Mouse (Mus musculus): ENCODE measurements around the gene Dbi.

Dbi gene

DNA sequence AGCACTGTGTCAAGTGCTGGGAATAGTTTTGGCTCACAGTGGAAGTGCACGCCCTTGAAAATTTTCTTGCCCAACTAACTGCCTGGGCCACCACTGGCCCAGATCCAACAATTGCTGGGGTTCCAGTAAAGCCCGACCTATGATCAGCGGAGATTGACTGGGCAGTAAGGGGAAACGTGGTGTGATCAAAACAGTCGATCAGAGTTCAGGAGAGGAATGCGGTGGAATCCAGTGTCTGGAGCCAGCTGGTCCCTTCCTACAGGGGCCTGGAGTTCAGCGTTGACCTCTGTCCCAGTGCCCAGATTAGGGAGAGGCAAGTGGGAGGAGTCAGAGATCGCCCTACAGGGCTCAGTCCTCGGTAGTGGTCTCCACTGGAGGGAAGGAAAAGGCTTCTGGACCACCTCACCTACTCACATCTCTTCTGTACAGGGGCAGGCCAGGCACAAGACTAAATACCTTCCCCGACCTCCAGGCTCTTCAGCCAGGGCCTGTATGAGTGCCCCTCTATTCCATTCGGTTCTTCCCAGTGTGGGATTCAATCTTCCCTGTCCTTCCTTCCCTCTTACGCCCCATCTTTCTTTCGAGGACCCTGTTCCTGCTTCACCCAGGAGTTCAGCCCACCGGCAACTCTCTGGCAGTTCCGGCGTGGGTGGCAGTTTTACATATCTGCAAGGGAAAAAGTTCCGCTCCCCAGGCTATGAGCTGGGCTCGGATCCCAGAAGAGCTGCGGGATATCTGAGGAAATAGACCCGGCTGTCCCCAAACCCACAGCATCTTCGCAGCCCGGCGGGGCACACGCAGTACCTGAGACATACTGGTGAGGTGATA is 523 bp downstream of the Dbi start:
- DNase-seq: peak; percentile 71

DNA sequence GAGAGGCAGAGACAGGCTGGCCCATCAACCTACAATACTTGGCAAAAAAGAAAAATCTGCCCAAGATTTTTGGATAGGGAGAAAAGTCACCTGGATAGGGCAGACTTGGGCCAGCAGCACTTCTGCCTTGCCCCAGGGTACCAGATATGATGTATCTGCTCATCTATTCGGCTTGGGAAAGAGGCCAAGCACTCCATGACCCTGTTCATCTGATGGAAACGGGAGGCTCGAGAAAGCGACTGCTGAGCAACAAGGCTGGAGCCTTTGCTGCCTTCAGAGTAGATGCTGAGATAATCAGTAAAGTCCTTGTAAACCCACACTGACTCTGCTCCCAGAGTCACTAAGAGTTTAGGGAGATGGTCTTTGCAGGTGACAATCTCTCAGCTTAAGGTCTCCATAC is 1.5 kb downstream of the Dbi start:
- no peak for DNase-seq

DNA sequence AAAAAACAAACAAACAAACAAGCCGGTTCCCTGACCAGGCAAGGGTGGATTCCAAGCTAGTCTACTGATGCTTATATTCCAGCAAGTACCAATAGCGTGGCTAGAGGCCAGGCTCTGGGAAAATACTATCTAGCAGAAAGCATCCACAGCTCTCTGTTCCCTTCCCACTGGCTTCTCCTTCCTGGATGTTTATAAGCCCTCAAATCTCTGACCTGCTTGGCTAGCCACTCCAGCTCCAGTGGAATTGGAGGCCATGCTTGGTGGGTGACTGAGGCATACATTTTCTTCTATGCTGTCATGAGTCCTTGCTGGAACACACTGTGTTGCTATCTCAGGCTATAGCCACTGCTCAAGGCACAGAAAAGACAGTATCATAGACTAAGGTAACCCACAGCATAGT is 2.0 kb downstream of the Dbi start:
- no peak for DNase-seq

DNA sequence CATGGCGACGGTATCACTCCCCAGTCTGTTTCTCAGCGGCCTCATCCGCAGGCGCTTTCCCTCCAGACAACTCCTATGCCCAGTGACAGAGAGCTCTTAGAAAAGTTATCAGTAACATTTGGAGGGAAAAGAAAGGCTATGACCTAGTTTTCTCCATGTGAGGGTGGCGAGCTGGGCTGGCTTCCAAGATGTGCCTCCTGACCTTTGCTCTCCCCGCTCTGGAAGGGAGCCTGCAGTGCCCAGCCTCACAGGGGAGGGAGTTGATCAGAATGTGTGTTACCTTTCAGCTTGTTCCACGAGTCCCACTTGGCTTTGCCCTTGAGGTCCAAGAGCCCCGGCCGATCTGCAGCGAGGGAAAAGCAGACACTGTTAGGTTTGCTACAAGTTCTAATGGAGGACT is 4.8 kb downstream of the Dbi start:
- peak; percentile 41 for DNase-seq

DNA sequence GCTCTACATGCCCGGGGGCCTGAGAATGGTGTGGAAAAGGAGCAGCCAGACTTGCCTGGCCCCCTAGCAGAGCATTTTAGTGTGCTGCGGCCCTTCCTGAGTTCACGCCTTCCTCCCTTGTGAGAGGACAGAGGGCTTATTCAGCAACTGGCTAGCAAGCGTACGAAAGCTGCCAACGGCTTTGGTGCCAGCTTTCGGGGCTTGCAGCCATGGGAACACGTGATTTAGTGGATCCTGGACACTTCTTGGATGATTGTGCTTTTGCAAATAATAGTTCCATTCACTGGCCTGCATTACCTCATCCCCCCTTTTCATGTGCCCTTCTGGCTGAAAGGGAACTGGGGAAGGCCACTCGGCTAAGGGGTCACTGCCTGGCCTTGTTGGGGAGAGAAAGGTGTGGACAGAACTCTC is 5.2 kb downstream of the Dbi start:
- no peak for DNase-seq

DNA sequence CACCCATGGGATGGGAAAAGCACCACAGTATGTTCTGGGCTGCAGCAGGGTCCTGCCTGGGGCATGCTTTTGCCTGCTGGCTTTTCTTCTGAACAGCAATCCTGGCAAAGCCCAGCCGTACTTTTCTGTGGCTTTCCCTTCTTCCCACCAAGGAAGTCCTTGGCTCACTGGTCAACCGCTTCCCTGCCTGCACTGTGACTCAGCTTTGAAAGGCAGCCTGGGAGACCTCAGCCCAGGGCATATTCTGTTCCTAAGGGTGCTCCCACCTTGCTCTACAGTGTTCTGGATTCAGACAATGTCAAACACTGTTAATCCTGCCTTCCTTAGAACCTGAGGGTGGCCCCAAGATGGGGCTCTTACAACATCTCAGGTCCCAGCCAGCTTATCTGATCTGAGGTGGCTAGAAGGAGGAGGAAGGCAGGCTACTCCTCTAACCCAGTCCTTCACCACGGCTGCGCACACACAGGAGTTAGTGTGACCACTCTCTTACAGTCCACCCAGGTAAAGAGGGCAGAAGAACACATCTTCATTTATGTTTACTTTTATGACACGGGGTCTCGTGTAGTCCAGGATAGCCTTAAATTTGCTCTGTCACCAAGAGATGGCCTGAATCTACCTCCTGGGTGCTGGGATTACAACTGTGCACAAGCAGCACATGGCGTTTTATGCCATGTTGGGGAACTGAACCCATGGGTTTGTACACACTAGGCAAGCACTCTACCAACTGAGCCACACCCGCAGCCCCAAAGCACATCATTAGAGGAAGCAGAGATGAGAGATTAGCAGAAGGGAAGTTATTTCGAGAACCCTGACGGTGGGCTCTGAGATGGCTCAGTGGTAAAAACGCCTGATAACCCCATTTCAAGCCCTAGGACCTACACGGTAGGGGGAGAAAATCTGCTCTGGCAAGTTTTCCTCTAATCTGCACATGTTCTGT is 8.4 kb downstream of the Dbi start:
- DNase-seq: no peak

DNA sequence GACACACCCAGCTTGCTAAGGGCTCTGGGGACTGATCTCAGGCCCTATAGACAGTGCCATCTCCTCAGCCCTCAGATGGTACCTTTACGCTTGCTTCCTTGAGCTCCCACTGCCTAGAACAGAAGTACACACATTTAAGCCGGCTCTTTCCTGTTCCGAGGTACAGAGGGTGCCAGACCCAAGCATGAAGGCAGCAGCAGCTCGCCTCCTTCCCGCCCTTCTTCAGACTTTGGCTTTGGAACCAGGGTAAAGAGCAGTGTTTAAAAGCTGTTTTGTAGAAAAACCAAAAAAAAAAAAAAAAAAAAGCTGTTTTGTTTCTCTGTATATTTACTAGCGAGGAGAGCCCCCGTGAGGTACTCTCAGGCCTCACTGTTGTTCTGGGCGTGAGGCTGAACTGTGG is 9.1 kb downstream of the Dbi start:
- no peak for DNase-seq

DNA sequence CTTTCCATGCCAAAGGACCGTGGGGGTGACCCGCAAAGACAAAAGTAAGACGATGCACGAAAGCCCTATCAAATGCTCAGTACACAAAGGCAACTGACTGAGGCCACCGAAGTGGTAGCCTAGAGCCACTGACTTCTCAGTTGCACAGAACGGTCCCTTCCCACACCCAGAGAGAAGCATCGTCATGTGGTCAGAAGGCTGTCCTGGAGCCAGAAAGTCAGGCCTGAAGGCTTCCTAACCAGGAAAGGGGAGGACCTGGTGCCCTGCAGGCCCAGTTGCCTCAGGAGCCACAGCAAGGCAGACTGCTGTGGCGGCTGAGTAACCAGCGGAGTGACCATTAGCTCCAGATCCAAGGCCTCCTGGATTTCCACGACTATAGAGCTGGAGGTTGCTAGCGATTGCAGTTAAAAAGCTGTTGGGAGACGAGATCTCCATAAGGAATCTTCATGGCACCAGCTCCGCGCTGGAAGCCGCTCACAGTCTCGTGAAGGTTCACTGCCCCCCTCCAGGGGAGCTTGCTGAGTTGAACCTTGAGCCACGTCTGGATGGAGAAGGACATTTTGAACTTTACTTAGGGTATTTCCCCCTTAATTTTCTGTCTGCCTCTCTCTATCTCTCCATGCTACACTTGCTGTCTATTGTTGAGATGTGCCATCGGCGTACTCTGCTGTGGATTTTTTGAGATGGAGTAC is 11.0 kb downstream of the Dbi start:
- no peak for DNase-seq

DNA sequence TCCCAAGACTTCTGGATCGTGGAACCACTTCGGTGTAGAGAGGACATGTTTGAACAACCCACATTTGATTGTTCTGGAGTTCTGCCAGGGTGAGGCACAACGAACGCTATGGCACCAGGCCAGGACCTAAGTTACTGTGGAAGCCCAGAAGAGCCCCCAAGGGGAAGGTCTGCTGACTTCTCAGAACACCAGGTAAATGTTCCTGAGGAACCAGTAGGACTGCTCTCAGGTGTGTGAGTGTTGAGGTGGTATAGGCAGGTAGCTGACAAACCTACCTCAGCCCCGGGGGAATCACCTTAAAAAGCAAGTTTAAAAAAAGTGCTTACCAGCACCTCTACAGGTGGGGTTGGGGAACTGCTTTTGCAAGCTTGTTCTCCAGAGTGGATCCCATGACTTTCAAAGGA is 15.3 kb downstream of the Dbi start:
- peak; percentile 82 for DNase-seq

DNA sequence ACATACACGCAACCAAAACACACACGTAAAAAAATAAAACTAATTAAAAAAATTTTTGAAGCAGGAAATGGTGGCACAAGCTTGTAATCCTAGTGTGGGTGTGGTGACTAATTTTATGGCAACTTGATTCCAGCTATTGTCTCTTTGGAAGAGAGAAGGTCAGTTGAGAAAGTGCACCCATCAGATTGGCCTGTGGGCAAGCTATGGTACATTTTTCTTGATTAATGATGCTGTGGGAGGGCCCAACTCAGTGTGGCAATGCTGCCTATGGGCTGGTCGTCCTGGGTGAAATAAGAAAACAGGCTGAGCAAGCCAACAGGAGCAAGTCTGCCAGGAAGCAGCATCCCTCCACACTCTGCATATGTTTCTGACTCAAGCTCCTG is 19.7 kb downstream of the Dbi start:
- no peak for DNase-seq

DNA sequence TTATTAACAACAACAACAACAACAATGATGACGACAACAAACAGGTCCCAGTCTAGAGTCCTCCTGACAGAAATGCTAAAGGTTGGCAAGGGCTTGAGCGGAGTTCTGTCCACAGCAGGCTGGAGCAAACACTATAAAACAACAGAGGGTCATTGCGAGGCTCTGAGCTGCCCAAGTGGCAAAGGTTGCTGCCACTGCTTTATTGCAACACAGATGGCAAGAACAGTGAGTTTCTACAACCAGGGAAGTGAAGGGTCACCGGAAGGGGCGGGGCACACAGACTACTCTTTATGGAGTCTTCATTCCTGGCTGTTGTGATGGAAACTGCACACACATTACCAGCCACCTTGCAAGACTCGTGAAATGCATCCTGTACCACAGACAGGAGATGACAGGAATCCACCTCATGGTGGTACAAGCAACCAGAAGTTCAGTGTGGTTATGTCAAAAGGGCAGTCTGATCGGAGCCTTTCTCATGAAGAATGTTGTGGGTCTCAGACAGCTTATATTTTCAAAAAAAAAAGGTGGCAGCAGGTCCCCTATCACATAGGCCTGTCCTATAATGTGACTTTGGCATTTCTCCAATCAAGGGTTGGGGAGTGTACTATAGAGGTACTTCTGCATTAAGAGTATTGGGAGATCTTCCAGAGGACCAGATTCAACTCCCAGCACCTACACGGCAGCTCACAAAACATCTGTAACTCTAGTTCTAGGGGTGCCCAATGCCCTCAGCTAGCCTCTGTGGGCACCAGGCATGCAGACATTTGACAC is 20.2 kb downstream of the Dbi start:
- DNase-seq: peak; percentile 70

DNA sequence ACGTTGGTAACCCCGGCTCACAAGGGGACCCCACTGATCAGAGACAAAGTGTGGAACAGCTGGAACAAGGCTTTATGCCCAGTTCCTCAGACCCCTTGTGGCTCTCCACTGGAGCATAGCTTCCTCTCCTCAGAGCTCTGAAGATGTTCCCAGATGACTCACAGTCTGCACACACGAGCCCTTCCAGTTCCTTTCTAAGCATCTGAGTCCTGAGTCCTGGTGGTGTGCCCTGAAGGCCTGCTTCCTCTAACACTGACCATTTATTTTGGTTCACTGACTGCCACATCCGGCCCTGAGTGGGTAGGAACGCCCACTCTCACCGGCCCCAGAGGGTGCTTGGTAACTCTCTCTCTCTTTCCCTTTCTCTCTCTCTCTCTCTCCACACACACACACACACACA is 21.4 kb downstream of the Dbi start:
- DNase-seq: peak; percentile 64

DNA sequence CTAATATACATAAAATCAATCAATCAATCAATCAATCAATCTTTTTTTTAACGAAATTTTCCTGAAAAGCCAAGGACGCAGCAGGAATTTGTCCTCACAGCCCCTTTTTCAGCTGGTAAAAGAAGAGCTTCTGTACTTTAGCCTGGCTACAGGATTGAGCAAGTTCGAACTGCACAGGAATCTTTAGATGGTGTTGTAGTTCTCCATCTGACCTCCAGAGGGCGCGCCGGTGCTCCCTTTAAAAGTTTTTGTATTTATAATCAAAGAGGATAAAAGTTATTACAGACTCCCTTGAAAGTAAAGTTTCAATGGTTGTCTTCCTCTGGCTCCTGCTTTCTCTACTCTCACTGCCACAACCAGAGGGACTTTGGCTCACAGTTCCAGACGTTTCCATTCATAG is 22.6 kb downstream of the Dbi start:
- DNase-seq: peak; percentile 88

DNA sequence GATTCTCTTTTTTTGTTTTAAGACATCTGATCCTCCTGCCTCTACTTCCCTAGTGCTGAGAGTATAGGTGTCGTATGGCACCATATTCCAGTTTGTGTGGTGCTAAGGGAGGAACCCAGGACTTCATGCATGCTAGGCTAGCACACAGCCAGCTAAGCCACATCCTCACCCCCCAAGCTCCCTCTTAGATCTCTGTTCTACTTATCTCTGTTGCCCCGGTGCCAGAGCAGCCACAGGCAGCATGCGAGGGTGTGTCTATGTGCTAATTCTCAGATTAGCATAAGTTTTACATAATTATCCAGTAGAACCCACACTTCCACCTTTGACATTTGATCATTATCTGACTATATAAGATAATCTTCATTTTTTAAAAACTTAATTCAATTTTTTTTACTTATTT is 26.0 kb downstream of the Dbi start:
- no peak for DNase-seq

DNA sequence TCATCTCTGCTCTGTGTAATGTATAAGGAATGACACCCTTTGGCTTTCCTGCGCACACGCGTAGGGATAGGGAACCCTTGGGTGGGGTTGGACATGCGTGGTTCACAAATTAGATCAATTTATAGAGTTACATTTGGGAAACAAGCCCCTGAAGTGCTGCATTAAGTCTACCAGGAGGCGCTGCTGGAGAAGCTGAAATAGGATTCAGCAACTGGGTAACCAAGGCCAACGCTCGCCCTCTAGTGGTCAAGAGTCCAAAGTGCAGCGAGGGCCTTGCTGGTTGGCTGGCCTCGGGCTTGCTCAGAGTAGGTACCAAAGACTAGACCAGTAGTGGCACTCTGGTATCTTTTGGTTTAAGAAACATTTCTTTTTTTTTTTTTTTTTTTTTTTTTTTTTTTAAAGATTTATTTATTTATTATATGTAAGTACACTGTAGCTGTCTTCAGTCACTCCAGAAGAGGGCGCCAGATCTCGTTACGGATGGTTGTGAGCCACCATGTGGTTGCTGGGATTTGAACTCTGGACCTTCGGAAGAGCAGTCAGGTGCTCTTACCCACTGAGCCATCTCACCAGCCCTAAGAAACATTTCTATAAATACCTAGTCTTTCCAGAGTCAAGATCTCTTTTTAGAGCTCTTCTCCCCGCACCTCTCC is 27.3 kb downstream of the Dbi start:
- DNase-seq: peak; percentile 96

DNA sequence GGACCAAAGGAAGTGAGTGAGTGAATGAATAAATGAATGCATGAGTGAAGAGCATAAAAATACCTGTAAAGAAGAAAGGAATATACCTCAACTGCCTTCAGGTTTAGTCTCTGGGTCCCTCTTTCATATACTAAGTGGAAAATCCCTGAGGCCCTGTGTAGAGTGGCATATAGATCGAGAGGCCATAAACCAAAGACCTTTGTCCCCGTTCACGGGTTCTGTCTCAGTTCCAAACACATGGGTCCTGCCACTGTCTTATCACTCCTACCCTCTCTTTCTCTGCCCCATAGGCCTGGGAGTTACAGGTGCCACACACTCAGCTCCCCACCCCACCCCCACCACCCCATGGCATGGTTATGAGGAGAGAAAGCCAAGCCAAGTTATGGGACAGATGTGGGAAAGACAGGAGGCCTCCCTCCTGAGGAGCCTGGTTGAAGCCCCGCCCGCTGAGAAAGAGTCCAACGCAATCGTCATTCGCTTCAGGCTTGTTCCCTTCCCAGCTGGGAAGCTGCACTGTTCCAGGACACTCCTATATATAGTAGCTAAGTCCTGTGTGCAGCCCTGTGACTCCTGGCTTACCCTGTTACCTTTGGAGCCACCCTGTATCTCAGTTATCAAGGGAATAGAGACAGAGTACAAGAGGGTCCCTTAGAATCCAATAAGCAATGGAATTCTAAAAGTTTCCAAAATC is 29.9 kb downstream of the Dbi start:
- no peak for DNase-seq

DNA sequence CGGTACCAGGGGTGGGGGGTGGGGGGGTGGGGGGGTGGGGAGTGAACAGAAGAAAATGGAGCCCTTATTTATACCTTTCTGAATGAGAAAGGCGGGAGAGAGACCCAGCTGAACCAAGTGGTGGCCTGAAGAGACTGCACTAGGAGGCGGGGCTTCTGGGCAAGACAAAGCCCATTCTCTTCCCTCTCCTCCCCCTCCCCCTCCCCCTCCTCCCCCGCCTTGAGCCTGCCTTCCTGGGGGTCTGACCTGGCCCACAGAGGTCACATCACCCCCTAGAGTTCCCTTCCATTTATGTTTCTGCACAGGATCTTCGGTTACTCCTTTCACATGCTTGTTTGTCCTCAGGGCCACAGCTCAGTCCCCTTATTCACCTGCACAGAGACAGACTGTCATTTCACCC is 31.7 kb downstream of the Dbi start:
- DNase-seq: no peak

DNA sequence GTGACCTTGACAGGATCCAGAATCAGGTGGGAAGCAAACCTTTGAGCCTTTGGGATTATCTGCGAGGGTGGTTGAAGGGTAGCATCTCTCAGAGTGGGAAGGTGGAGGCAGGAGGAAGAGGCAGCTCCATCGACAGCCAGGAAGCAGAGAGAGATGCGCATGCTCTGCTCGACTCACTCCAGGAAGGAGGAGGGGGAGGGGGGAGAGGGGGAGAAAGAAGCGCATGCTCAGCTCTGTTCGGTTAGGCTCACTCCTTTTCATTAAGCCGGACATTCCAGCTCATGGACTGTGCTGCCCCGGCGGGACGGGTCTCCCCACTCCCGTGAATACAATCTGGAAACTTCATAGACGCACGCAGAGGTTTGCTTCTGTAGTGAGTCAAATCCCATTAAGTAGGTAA is 34.2 kb downstream of the Dbi start:
- no peak for DNase-seq

DNA sequence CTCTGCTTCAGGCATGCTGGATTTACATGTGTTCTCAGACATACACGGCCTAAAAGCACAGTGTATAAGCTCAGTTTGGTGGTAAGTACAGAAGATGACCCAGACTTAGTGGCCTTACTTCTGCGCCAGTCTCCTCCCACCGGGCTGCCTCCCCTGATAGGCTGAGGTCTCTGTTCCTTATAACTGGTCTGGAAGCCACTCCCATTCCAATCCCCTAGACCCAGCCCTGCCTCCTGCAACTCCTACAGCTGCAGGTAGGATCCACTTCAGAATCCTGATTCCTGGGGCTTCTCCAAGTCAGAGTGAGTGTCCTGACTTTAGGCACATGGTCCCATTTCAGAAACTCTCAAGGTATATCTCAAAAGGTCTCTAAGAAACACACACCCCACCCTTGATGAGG is 35.2 kb downstream of the Dbi start:
- DNase-seq: no peak

DNA sequence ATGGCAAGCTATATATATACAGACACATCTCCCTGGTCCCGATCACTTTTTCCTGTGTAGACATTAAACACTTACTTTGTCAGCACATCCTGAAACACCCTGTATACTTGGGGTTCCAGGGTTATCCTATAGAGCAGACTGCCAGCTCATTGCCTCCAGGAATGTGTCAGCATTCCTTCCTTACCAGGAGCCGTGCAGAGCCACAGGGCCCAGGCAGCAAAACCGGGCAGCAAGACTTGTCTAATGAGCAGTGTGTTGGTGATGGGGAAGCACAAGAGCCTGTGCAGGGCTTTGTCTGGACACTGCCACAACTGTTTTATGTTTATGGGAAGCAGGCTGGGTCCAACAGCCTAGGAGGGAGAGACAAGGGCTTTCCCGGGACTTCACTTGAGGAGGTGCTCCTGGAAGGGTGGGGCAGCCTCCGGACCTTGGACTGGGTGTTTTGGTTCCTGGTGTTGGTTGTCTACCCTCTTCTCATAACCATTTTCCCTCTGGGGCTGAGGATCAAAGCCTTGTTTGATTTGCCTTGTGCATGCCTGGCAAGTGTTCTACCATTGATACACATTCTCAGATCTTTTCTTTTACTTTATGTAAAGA is 36.9 kb downstream of the Dbi start:
- no peak for DNase-seq

DNA sequence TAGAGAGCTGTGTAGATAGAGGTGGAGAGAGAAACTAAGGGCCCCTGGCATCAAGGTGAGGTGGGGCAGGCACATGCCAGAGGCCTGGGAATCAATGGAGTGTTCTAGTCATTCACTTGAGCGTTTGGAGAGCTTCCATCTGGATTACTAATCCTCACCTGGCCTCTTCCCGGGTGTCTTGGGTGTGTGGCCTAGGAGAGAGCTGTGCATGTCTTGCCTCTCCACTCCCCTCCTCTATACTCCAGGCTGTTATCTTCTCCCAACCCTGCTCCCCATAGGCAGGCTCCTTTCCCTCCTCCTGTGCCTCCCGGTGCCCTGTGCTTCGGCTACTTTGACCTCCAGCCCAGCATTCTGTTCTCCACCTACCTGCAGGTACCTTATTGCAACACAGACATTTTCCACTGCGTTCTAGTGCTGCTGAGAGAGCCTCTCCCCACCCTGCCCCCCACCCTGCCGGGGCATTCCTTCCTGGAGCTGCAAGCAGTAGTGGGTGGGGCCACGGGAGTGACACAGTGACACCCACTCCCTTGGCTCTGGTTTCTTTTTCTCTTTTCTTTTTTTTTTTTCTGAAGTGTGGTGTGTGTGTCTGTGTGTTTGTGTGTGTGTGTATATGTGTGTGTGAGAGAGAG is 37.8 kb downstream of the Dbi start:
- DNase-seq: peak; percentile 84

Measured in lung, postnatal 36 days (tissue).